Mouse (Mus musculus) lung, postnatal 0 days (tissue): Measurements from ENCODE around the gene Trmt1l. TPM values are rescaled to one million over a fixed set of nuclear protein-coding genes. Genes with fewer than 3 reads are reported as not detected.

Source experiments
- ATAC-seq: fragments of 200-750 bp; cut with Nextera tagmentation; 2 replicates; pipeline ENCODE4 v1.8.0; 2017; ENCODE audit warnings: moderate library complexity
- DNase-seq: peaks from one replicate; pipeline ENCODE4 v3.0.0-alpha.2; 2016; ENCODE audit warnings: low spot score
- H3K27ac ChIP-seq: fragments of 300-500 bp; sonication (generic); 2 replicates; pipeline ENCODE4 v1.5.1; 2014; ENCODE audit warnings: antibody characterized with exemption, mild to moderate bottlenecking, low read length, mixed read lengths
- H3K27me3 ChIP-seq: fragments of 300-500 bp; sonication (generic); replicated peaks from 2 replicates; pipeline ENCODE4 v1.6.1; 2014; ENCODE audit warnings: low read length, mixed read lengths; ENCODE audit not compliant: insufficient read depth
- H3K36me3 ChIP-seq: fragments of 300-500 bp; sonication (generic); 2 replicates; pipeline ENCODE4 v1.6.1; 2014; ENCODE audit warnings: low read length, mixed read lengths; ENCODE audit not compliant: insufficient read depth
- H3K4me1 ChIP-seq: fragments of 300-500 bp; sonication (generic); 2 replicates; pipeline ENCODE4 v1.6.1; 2014; ENCODE audit warnings: antibody characterized with exemption, low read depth, low read length, mixed read lengths; ENCODE audit not compliant: insufficient read depth
- H3K4me2 ChIP-seq: fragments of 300-500 bp; sonication (generic); replicated peaks from 2 replicates; pipeline ENCODE4 v1.6.1; 2014; ENCODE audit warnings: low read depth, mild to moderate bottlenecking, low read length, moderate library complexity, mixed read lengths
- H3K4me3 ChIP-seq: fragments of 300-500 bp; sonication (generic); 2 replicates; pipeline ENCODE4 v1.5.1; 2014; ENCODE audit warnings: low read depth, low read length
- H3K9ac ChIP-seq: fragments of 300-500 bp; sonication (generic); replicated peaks from 2 replicates; pipeline ENCODE4 v1.6.1; 2014; ENCODE audit warnings: low read depth, mild to moderate bottlenecking
- H3K9me3 ChIP-seq: fragments of 300-500 bp; sonication (generic); 2 replicates; pipeline ENCODE4 v1.6.1; 2016; ENCODE audit warnings: low read length, mixed read lengths
- CTCF ChIP-seq: IDR thresholded peaks from 2 replicates; pipeline ENCODE4 v1.5.1; 2016; ENCODE audit warnings: antibody characterized with exemption, mild to moderate bottlenecking
- EP300 ChIP-seq: IDR thresholded peaks from 2 replicates; pipeline ENCODE4 v1.6.1; 2016; ENCODE audit warnings: antibody characterized with exemption, mild to moderate bottlenecking, control low read depth
- WGBS: fragments of 180-500 bp; shearing (Covaris S2); extraction: QIAGEN DNeasy Blood & Tissue Kit; methylation state at CpG from one replicate; pipeline ENCODE4 v1.1.7; 2014; 5-methylcytosine and 5-hydroxymethylcytosine counted together
- polyA plus RNA-seq: library from polyadenylated mRNA; unstranded; fragments of >200 nt; fragmentation: Nextera tagmentation; extraction: Ambion mirVana; gene quantifications from 2 replicates; pipeline ENCODE4 v1.2.1, GENCODE M21; 2015

Gene Trmt1l
- polyA plus RNA-seq, result 19.8 and 24.1 TPM in 2 replicates

DNA sequence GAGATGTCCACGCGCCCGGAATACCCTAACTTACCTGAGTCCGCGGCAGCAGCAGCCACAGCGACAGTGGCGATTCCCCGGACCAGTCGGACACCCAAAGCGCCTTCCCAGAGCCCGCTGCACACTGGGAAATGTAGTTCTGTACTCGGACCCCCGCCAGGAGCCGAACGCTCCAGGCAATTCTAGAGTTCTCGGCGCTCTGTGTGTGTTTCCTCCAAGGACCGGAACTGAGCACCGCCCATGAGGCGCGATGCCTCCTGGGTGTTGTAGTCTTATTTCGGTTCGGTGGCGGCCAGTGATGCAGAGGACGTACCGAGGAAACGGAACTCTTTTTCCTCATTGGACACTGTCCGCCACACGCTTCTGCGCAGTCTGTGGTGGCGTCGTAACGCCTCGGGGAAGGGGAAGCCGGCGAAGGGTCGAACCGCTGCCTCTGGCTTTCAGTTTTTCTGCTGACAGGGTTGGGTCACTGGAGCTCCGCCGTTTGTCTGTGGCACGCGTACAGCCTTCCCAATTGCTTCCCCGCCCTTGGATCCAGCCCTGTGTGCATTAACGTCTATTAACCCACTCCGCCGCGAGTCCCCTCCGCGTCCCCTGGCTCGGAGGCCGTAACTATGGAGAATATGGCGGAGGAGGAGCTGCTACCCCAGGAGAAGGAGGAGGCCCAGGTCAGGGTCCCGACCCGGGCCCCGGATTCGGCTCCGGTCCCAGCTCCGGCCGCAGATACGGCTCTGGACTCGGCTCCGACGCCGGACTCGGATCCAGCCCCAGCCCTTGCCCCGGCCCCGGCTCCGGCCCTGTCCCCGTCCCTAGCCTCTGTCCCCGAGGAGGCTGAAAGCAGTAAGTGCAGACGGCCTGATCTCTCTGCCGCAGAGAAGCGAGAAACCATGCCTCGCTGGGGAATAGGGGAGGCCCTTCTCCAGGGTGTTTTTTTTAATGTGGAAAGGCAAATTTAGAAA, at the start of gene Trmt1l, which contains the start of gene Swt1:
Trmt1l (plus strand) TSS at position 280 of the 959 bp plus-strand sequence.
Swt1 (minus strand) TSS at position 193 of the 959 bp plus-strand sequence.
- H3K27ac ChIP-seq, result peak within 1 kb of the TSS; percentile 98
- no peaks in the 10 kb centered on the region for H3K36me3 ChIP-seq
- peak within 1 kb of the TSS; percentile 95 for H3K9ac ChIP-seq
- peak; percentile 100 for DNase-seq
- 3% methylated on average over 73 of the region's 74 CpGs for WGBS
- ATAC-seq, result peak; percentile 98
- H3K4me2 ChIP-seq, result peak within 1 kb of the TSS; percentile 64
- peaks cover 3% of the 10 kb centered on the region for H3K4me1 ChIP-seq
- H3K9me3 ChIP-seq, result no peaks in the 10 kb centered on the region
- H3K4me3 ChIP-seq, result peak within 1 kb of the TSS; percentile 96
- TF ChIP-seq EP300 (no peak), CTCF (no peak)
- no peaks in the 10 kb centered on the region for H3K27me3 ChIP-seq

DNA sequence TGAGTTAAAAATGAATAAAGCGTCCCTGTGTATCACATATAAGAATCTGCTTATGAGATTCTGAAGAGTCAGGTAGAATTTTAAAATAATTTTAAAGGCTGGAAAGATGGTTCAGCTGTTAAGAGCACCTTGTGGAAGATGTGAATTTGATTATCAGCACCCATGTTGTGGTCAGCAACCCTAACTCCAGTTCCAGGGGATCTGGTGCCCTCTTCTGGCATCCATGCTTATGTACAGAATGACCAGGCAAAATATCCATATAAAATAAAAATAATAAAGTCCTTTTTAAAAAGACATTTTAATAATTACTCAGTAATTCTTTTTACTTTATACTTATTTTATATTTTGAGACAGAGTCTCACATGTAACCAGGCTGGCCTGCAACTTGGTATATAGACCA, 38.3 kb upstream of the Trmt1l start:
- Histone ChIP-seq H3K4me3 (no peak overlapping the region), H3K9ac (no peak overlapping the region), H3K27ac (no peak overlapping the region), H3K4me1 (no peaks in the 10 kb centered on the region), H3K9me3 (no peaks in the 10 kb centered on the region), H3K36me3 (peaks cover 7% of the 10 kb centered on the region), H3K27me3 (no peaks in the 10 kb centered on the region), H3K4me2 (no peak overlapping the region)
- 100% methylated on average over 1 of the region's 1 CpGs for WGBS
- peak; percentile 69 for TF ChIP-seq CTCF
- TF ChIP-seq EP300, result no peak
- DNase-seq (peak; percentile 39), ATAC-seq (no peak)

DNA sequence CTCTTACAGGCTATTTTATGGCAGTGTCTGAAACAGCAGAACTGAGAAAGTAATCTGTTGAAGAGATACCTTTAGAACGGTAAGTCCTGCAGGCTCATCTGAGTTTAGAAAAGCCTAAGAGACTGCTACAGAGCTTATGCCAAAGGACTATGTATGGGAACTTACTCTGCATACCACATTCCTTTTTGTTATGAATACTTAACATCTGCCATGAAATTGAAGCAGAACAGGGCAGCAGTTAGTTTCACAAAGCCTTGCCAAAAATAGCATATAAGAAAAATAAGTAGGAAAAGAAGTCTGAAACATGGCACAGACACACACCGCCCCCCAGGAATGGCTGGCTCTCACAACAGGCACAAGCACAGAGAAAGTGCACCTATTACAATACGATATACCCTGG, 18.5 kb upstream of the Trmt1l start:
- TF ChIP-seq EP300 (no peak), CTCF (no peak)
- ATAC-seq (no peak), DNase-seq (no peak)
- Histone ChIP-seq H3K27ac (no peak overlapping the region), H3K9me3 (no peaks in the 10 kb centered on the region), H3K4me1 (no peaks in the 10 kb centered on the region), H3K36me3 (peaks cover 30% of the 10 kb centered on the region), H3K4me3 (no peak overlapping the region), H3K9ac (no peak overlapping the region), H3K4me2 (no peak overlapping the region), H3K27me3 (no peaks in the 10 kb centered on the region)
- 89% methylated on average over 3 of the region's 3 CpGs for WGBS

DNA sequence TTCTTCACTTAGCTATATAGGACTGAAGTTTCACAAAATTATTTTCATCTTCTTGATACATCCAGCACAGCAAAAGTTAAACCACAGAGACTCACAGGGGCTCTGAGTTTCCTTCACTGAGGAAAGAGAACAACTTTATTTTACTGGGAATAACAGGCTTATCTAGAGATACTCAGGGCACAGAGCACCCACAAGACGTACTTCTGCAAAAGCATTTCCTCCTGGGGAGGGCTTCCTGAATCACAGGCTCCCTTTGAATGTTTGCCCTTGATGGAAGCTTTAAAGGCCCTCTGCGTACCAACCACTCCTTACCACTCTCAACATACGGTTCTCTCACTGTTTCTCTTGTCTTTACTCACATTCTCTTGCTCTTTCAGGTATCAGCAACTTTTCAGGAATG, 6.2 kb upstream of the Trmt1l start:
- H3K4me2 ChIP-seq, result no peak overlapping the region
- 45% methylated on average over 3 of the region's 3 CpGs for WGBS

DNA sequence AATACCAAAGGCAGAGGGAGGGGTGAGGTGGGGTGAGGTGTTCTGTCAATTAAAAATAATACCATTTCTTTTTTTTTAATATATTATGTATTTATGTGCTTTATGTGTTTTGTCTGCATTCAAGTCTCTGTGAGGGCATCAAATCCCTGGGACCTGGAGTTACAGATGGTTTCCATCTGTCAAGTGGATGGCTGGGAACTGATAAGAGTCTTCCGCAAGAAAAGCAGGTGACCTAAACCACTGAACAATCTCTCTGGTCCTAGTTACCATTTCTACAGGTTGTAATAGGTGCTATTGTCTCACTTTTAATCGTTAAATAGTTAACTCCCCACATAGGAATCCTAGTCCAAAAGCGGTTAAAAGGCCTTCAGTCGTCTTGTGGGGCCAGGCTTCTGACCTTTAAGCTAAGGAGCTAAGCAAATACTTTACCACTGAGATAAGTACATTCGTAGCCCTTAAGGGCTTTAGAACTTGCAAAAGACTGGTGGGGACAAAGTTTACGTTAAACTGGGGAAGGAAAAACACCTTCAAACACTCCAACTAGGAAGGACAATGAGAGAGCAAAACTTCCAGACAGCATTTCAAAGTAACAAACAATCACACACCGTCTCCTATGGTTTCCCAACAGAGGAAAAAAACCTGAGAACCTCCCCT, 1.3 kb upstream of the Trmt1l start:
- peak; percentile 44 for ATAC-seq
- no peaks in the 10 kb centered on the region for H3K27me3 ChIP-seq
- whole genome bisulfite sequencing, result 11% methylated on average over 7 of the region's 7 CpGs
- no peaks in the 10 kb centered on the region for H3K9me3 ChIP-seq
- peak overlapping the region; percentile 98 for H3K27ac ChIP-seq
- H3K9ac ChIP-seq, result peak overlapping the region; percentile 80
- peak overlapping the region; percentile 96 for H3K4me3 ChIP-seq
- peaks cover 3% of the 10 kb centered on the region for H3K4me1 ChIP-seq
- peak overlapping the region; percentile 56 for H3K4me2 ChIP-seq
- TF ChIP-seq EP300 (peak; percentile 94), CTCF (no peak)
- 0 out of 2 replicates have a peak, but pooled peaks cover 4% of the 10 kb centered on the region for H3K36me3 ChIP-seq
- peak; percentile 91 for DNase-seq

More for the DNA sequence above, 6.2 kb upstream of the Trmt1l start:
- DNase-seq (no peak), ATAC-seq (no peak)
- Histone ChIP-seq H3K36me3 (peaks cover 8% of the 10 kb centered on the region; the same call in 1 of the 2 replicates), H3K9ac (no peak overlapping the region), H3K27ac (no peak overlapping the region), H3K27me3 (no peaks in the 10 kb centered on the region), H3K4me3 (no peak overlapping the region), H3K4me1 (no peaks in the 10 kb centered on the region), H3K9me3 (no peaks in the 10 kb centered on the region)
- no peak for TF ChIP-seq EP300
- no peak for TF ChIP-seq CTCF

DNA sequence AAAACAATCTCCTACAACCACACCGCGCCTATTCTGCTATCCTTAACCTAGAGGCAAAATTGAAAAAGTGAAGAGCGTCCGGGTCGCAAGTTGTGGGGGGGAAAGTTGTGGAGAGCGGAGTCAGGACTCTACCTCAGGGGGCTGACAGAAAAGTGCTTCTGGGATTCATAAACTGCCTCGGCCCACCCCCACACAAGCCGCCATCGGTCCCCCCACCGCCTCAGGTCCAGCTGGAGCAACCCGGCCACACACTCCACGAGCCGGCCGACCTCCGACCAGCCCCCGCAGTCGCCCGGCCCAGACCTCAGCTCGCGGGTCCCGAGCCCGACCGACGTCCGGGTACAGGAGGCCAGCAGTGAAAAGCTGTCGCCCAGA, 467 bp upstream of the Trmt1l start:
- H3K27ac ChIP-seq, result peak overlapping the region; percentile 98
- peak overlapping the region; percentile 96 for H3K4me3 ChIP-seq
- no peak for TF ChIP-seq EP300
- no peak for TF ChIP-seq CTCF
- H3K4me2 ChIP-seq, result peak overlapping the region; percentile 56
- WGBS, result under 1% methylated on average over 23 of the region's 26 CpGs
- H3K36me3 ChIP-seq, result no peaks in the 10 kb centered on the region
- DNase-seq, result peak; percentile 59
- H3K27me3 ChIP-seq, result no peaks in the 10 kb centered on the region
- H3K4me1 ChIP-seq, result peaks cover 3% of the 10 kb centered on the region
- peak; percentile 32 for ATAC-seq
- peak overlapping the region; percentile 80 for H3K9ac ChIP-seq
- no peaks in the 10 kb centered on the region for H3K9me3 ChIP-seq
